Mouse (Mus musculus): Measurements from ENCODE around the gene Rps12-ps3.
A peak's percentile ranks its signal among the peaks of the same experiment; 100 is the strongest.

Rps12-ps3 gene

DNA sequence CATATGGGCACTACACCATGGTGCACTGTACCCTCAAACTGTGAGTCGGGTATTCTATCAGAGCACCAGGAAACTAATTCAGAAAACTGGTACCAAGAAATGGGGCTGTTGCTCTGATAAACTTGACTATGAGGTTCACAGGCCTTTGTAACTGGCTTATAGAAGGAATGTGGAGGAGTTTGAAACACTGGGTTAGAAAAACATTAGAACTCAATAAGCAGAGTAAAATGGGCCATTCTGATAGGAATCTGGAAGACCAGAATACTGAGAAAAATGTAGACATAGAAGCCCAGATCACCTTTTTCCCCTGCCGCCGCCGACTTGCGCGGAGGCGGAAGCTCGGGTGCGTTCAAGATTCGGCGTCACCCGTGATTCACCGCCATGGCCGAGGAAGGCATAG, at the start of gene Rps12-ps3:
Gene Rps12-ps3, plus strand, starts transcription at position 301 of the 400 bp plus-strand sequence.
- DNase-seq = no peak

DNA sequence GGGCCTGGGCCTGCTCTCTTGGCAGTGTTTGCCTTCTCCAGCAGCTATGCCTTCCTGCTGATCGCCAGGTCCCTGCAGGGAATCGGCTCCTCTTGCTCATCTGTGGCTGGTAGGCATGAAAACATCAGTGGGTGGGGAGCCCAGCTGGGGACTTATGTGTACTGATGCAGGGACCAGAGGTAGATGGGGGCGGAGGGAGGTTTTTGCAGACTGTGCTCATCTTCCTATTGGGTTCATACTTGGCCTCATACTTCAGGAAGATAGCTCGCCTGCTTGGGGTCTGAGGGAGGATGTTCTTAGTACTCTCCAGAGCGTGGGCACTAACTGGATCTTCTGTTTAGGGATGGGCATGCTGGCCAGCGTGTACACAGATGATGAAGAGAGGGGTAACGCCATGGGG, 48.9 kb upstream of the Rps12-ps3 start:
- DNase-seq = no peak

DNA sequence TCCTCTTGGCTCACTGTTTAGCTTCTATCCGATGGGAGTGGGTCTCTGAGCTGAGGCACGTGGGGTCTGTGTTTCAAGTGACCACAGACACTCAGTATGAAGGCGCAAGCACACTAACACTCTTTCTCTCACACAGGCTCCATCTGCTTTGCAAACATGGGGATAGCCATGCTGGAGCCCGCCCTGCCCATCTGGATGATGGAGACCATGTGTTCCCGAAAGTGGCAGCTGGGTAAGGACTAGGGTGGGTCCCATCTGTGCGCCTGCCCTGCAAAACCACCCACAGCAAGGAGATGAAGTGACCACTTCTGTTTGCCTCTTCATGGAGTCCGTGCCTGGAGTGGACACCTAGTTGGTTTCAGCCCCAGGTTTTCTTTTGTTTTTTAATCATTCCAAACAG, 45.7 kb upstream of the Rps12-ps3 start:
- no peak for DNase-seq

DNA sequence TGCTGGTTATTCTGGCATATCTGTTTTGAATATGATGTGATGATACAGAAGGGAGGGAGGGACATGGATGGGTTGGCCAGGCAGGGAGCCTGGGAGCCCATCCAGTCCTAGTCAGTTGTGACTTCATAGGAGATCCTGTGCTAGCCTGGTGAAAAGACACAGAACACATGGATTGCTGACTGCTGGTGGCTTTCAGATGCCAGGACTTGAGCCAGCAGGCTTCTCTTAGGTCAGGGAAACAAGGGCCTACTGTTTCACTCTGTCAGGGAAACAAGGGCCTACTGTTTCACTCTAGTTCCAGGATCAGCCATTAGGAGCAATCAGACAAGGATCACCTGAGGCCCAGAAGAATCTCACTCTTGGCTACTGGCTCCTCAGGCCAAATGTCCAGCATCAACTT, 41.2 kb upstream of the Rps12-ps3 start:
- DNase-seq = no peak

DNA sequence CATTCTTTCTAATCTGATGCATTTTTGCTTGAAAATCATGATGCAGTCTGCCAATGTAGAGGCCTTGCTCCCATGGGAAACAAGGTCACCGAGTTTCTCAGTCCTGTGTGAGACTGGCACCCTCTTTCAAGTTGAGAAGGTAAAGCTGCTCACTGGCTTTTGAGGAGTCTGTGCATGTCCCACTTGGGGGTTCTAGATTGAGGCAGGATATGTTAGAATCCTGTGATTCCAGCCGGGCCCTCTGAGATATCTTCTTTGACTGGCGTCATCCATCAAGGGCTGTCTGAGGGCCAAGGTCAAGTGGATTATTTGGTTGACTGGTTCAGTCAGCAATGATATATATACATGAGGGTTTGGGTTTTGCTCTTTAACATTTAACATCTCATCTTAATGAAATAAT, 40.1 kb upstream of the Rps12-ps3 start:
- DNase-seq = no peak

DNA sequence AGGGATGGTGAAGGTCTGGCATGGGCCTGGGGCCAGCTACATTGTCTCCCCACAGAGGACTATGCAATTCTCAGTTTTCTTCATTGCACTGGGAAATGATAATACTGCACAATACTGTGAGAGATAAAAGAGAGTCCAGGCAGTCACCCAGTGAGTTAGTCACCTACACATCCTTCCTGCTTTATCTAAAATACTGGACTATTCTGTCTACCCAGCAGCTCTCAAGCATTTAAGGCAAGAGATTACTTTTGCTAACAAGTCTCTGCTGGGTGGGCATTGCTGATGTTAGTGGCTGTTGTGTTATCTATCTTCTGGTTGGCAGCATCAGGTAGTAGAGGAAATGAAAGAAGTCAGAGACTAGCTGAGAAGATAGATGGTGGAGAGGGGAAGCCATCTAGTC, 33.0 kb upstream of the Rps12-ps3 start:
- DNase-seq = no peak

DNA sequence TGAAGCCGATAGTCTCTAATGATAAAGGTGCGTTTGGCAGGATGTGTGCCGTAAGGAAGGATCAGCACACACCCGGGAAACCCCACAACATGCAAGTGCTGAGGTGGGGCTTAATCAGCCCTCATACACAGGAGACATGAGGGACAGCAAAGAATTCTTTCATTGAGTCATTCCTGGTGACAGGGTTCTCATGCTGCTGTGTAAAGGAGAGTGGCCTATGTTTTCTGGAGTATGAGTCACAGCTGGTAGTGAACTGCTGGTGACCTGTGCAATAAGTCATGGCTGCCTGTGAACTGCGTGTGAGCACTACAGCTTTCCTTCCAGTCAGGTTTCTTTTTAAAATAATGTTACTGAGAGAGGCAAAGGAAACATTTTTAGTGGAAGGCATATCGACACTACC, 32.3 kb upstream of the Rps12-ps3 start:
- no peak for DNase-seq

DNA sequence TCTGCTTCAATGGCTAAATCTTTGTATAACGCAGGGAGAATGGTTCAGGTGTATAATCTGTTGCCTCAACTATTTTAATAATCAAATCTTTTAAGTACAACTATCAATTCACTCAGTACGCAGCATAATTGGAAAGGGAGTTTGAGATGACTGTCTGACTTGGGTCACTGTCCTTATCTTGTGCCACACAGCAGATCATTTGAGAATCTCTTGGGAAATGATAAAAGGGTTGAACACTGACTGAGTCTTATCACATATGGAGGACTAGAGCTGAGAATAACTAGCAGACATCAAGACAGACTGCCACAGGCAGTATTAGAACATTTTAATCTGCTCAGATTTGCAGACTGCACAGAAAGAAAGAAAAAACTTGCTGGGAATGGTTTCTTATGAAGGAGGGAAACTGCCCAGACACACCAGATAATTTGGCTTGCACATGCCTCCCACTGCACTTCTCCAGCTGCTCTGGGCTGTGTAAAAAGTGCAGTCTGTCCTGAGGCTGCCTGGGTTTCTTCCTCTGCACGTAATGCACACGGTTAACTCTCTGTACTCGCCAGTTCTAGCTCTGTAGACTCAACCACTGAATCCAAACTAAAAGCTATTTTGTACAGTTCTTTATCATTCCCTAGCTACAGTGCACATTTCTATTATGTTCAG, 29.8 kb upstream of the Rps12-ps3 start:
- no peak for DNase-seq

DNA sequence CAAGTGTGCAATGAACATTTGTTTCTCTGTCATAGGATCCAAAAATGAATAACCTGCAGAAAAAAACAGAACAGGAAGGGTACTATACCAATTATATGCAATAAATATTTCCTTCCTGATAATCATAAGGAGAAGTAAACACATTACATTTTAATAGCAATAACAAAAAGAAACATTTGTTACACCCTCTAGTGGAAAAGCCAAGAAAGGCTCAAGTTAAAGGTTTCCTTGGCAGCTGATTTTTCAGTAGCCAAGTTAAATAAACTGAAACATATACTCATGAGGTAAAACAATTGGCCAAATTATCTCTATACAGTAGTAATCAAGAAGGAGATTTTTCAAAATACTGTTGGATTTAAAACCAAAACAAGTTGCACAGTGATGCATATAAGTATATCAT, 6.8 kb upstream of the Rps12-ps3 start:
- no peak for DNase-seq

DNA sequence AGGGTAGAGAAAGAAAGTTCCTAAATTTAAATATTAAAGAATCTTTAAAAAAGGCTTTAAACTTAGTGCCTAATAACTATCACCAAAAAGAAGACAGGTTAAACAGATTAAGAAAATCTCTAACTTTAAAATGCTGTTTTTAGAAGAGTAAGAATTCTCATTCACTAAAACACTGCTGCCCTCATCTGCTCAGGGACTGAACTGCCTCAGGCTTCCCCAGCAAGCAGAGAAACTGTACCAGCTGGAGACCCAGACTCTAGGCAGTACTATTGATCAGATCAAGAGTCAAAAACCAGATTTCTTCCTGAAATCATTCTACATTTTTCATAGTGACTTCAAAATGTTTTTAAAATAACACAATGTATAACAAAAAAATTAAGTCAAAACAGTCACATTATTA, 5.5 kb upstream of the Rps12-ps3 start:
- peak; percentile 32 to 42 for DNase-seq

DNA sequence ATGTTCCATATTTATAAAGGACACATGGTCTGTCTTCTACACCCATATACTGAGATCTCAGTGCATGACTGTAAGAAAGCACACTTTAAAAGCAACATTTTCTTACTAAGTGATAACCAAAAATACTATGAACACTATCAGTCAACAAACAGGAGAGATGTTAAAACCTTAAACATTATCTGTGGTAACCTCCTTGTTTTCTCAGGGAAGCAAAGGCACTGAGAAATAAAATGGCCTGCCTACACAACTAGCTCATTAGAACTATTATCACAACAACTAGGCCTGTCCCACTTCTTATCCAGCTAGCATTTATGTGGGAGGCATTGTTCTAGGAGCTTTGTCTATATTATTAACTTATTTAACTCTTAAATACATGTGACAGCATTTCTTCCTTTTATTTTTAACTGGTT, 8.7 kb downstream of the Rps12-ps3 start:
- DNase-seq = no peak

DNA sequence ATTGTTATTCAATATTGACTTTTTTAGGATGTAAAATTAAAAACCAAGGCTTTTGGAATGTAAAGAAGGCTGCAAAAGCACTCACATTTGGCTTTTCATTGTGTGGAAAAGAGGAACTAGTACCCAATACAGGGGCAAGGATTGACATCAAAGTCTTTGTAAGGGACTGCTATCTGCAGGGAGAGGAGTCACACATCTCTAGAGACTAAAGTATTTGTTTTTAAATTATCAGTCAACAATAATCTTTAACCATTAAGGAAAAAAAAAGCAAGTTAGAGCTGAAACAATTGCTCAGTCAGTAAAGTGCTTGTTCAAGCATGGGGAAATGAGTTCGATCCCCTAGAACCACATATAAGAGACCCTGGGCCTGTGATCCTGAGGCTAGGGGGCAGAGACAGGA, 14.6 kb downstream of the Rps12-ps3 start:
- DNase-seq = no peak

DNA sequence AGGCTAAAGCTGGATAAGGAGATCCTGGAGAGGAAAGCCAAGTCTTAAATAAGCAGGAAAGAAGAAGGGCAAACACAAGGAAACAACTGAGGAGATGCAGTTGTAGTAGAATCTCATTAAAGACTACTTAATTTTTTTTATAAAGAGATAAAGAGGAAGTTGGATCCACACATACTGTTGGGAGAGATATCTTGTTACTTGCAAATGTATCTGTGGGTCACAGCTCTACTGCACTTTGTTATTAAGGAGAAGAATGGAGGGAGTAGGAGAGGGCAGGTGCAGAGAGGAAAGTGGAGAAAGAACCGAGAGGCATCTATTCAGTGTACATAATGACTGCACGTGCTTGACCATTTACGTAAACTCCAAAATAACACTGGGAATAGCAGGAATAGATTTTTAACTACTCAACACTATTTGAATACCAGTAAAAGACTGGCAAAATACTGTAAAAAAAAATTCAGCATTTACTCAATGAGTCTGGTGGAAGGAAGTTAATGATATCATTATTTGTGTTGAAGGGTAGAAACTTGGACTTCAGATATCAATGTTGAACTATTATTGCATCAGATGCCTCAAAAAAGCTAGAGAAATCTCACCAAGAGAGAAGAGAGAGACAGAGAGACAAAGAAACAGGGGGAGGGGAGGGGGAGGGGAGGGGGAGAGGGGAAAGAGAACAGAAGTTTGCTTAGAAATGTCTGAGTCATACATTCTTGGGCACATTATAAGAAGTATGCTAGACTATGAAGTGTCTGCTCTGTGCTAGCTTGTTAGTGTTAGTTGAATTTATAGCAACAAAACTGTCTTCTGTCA, 16.0 kb downstream of the Rps12-ps3 start:
- DNase-seq = no peak

DNA sequence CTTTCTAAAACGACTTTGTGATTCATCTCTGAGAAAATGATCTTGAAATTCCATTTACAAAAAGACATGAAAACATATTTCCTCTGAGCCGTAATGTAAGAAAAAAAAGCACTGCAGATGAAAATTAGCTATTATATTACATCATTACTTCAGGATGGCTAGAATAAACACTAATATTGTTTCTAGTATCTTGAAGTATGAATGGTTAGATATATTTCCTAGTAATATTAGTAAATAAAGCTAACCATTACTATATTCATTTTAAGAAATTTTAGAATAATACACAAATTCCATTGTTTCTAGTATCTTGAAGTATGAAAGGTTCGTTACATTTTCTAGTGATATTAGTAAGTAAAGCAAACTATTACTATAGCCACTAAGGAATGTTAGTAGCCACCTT, 17.8 kb downstream of the Rps12-ps3 start:
- no peak for DNase-seq

DNA sequence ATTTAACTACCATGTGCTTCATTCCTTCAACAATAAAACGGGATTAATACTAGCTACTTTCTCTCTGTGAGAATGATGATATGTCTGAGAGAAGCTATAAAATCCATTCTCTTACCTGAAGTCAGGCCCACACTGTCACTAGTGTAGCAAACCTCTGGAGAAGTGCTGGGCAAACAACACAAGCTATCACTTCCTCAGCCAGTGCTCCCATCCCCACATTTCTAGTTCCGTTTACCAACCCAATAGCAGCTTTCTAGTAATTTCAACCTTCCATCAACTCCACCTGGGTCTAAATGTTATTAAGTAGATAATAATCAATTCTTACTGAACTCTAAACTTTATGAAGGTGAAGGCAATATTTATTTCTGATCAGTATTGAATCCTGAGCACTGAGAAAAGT, 20.9 kb downstream of the Rps12-ps3 start:
- DNase-seq = no peak

DNA sequence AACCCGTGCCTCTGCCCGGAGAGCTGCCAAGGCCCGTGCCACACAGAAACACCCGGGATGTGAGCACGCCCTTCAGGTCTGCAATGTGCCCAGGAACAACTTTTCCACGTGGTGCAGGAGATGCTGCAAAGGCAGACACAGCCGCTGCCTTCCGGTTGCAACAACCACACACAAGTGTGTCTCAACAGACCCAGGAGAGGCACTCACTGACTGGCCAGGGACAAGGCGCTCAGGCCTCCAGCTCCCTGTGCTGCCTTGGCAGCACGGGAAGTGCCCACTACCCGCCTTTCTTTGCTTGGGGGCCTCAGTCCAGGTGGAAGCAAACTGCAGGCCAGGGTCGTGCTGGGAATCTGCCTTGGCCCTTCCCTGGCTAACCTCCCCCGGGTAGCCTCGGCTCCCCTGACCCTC, 22.2 kb downstream of the Rps12-ps3 start:
- peak; percentile 28 to 61 for DNase-seq

DNA sequence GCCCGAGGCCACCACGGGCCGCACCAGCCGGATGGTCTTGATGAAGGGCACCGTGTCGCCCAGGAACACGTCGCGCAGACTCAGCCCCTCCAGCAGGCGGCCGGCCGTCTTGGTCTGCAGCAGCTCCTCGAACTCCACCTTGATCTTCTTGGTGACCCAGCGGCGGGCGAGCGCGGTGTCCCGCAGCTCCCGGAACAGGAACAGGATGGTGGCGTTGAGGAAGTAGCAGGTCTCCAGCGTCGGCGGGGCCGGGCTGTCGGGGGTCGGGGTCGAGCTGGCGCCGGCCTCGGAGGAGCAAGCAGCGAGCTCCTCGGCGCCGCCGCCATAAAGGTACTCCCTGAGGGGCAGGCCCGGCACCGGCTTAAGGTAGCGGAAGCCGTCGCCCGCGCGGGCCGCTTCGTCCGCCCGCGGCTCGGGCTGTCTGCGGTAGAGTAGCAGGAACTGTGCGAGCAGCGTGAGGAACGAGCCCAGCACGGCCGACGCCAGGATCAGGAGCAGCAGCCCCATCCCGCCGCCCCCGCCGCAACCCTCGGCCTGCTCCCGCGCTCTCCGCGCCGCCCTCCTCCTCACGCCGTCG, 23.1 kb downstream of the Rps12-ps3 start:
- peak; percentile 56 to 74 for DNase-seq

DNA sequence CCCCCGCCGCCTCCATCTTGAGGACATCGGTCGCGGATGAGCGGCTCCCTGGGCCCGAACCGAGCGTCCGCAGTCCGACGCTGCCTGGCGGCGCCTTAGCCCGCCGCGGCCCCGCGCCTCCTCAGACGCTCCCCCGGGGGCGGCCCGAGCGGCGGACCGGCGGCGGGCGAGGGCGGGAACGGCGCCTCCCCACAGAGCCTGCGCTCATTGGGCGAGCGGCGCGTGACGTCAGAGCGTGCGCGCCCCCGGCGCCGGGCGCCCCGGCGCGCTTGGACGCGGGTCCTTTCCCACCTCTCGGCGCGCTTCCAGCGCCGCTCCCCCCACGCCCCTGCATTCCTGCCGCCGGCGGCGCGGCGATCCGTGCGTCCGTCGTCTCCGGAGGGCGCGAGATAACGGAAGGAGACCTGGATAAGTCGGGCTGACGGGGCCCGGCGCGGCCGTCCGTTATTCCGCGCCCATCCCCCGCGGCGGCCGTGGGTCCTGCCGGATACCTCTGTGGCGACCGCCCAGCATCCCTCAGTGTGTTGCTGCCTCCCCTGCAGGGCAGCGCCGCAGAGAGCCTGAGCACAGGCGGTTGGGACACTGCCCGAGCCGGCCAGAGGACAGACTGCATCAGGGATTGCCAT, 23.7 kb downstream of the Rps12-ps3 start, which contains the start of gene Pdzd8:
Gene Pdzd8, minus strand, starts transcription at position 123 of the 626 bp plus-strand sequence.
- DNase-seq = peak; percentile 86 to 96

DNA sequence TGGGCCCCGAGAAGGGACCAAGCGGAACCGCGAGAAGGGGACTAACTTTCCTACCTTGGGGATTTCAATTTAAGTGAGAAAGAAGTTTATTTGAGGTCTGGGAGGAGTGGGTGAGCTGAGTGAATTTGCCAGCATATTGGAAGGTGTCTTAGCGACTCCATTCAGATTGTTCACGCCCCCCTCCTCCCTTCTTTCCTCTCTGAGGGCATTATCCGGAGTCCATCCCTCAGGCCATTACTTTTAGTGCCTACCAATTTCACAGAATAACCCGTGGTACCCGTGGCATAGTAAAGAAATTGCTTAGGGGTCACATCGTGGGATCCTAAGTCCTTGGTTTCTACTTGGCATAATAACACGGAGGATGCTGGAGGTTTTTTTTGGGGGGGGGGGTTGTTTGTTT, 24.2 kb downstream of the Rps12-ps3 start:
- no peak for DNase-seq

DNA sequence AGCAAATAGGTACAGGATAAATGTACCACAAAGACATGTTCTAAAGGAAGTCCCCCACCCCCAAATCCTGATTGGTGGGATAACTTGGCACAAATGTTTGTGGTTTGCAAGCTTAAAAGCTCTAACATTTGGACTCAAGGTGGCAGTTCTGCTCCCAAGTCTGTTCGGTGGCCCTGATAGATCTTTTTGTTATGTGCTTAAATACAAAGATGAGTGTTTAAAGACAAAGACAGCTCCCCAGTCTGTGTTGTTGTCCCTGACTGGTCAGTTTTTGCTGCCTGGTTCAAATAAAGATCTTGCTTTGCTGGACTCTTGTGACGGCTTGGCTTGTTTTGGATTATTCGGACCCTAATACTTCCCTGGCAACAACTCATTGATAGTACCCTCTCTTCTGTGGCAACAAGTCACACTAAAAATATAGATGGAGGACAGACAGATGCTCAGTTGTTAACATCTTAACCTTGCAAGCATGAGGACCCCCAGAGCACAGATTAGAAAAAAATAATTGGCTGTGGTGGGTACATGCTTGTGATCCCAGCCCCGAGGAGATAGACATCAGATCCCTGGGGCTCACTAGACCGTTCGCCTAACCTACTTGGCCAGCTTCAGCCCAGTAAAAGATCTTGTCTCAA, 27.4 kb downstream of the Rps12-ps3 start:
- no peak for DNase-seq

DNA sequence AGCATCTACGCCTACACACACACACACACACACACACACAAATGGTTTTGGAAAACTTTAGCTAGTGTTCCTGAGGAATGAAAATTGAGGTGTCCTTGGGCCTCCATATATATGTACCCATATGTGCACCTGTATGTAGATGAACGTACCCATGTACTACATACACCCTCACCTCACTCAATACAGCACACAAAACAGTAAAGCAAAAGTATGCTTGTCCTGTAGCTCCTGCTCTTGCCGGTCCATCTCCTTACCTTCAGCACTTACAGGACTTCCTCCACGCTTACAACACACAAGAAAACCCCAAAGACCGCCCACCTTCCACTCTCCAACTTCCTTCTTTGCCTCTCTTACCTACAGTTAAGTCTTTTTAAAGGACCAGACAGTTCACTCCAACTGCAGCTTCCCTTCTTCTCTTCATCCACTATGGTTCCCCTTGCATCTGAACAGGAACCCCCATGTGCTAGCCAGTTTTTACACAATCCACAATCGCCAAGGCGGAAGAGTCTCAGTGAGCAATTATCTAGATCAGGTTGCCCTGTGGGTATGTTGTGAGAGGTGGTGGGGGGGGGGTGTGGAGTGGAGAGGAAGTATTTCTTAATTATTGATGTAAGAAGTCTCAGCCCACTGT, 28.3 kb downstream of the Rps12-ps3 start:
- DNase-seq = no peak

DNA sequence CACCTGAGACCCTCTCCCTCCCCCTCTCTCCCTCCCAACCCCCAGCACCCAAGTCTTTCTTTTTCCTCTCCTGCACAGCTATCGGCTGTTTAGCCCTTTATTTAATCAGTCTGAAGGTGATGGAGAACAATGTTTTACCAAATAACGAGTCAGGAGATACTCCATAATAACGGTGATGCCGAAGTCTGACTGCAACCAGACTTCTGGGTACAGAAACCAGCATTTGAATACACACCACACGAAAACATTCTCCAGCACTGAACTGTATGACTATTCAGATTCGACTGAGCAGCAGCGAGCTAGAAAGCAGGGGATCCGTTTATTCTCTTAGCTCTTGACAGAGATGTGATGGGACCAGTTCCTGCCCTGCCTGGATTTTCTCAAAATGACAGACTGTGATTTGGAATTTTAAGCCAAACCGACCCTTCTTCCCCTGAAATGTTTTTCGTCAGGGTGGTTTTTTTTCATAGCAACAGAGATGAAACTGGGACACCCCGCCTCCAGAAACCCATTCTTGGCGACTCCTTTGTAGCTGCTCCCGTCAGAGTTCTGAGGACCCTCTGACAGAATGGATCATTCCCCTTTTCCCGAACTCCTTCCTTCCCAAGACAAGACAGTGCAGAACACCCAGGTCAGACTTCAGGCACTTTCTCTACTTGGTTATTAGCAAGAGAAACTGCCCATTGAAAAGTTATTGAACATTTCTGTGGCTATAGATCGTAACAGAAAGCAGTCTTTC, 29.2 kb downstream of the Rps12-ps3 start:
- DNase-seq = no peak
